Mouse (Mus musculus) liver, embryonic 14.5 days (tissue): Measurements from ENCODE around the gene H2-M5. TPM values are rescaled to one million over a fixed set of nuclear protein-coding genes. Genes with fewer than 3 reads are reported as not detected.
A peak's percentile ranks its signal among the peaks of the same experiment; 100 is the strongest.

Experiments used
- ATAC-seq: fragments of 200-750 bp; cut with Nextera tagmentation; 2 replicates; pipeline ENCODE4 v1.8.0; 2017; ENCODE audit warnings: moderate number of reproducible peaks, mild to moderate bottlenecking, moderate library complexity; ENCODE audit not compliant: insufficient read depth
- DNase-seq, 3 experiments: peaks; one replicate each; pipeline ENCODE4 v3.0.0-alpha.2; 2012 to 2013; ENCODE audit warnings: low read depth in 3 of 3, low spot score in 3 of 3
- H3K27ac ChIP-seq: fragments of 300-500 bp; sonication (generic); 2 replicates; pipeline ENCODE4 v1.5.1; 2014; ENCODE audit warnings: moderate library complexity, mild to moderate bottlenecking, control low read depth, inconsistent platforms
- H3K27me3 ChIP-seq: fragments of 300-500 bp; sonication (generic); 2 replicates; pipeline ENCODE4 v1.6.1; 2014; ENCODE audit warnings: mild to moderate bottlenecking, low read length, moderate library complexity; ENCODE audit not compliant: control insufficient read depth, insufficient read depth
- H3K36me3 ChIP-seq: fragments of 300-500 bp; sonication (generic); replicated peaks from 2 replicates; pipeline ENCODE4 v1.6.1; 2014; ENCODE audit warnings: low read depth; ENCODE audit not compliant: control insufficient read depth, insufficient read depth
- H3K4me1 ChIP-seq, 2 experiments: fragments of 200-500 bp in 1 of 2; fragments of 300-500 bp in 1 of 2; sonication (generic) in 1 of 2; replicated peaks; 2 replicates each; pipeline ENCODE4 v1.6.1; 2012 to 2014; ENCODE audit warnings: antibody characterized with exemption in 1 of 2, inconsistent platforms in 1 of 2, low read length in 1 of 2; ENCODE audit not compliant: control insufficient read depth in 2 of 2, insufficient read depth in 2 of 2
- H3K4me2 ChIP-seq: fragments of 300-500 bp; sonication (generic); 2 replicates; pipeline ENCODE4 v1.6.1; 2014; ENCODE audit warnings: low read depth, mild to moderate bottlenecking, control low read depth, moderate library complexity
- H3K4me3 ChIP-seq, 2 experiments: fragments of 200-500 bp in 1 of 2; fragments of 300-500 bp in 1 of 2; sonication (generic) in 1 of 2; 2 replicates each; pipeline ENCODE4 v1.5.1; 2012 to 2014; ENCODE audit warnings: low read depth in 2 of 2, low read length in 2 of 2, mild to moderate bottlenecking in 2 of 2, control low read depth in 1 of 2, inconsistent platforms in 1 of 2, moderate library complexity in 1 of 2; ENCODE audit not compliant: insufficient read depth in 1 of 2
- H3K9ac ChIP-seq: fragments of 300-500 bp; sonication (generic); replicated peaks from 2 replicates; pipeline ENCODE4 v1.6.1; 2014; ENCODE audit warnings: mild to moderate bottlenecking, control low read depth, moderate library complexity
- H3K9me3 ChIP-seq: fragments of 300-500 bp; sonication (generic); 2 replicates; pipeline ENCODE4 v1.6.1; 2016; ENCODE audit warnings: low read length, mixed read lengths; ENCODE audit not compliant: control insufficient read depth
- CTCF ChIP-seq: IDR thresholded peaks from 2 replicates; pipeline ENCODE4 v1.5.1; 2016; ENCODE audit warnings: antibody characterized with exemption, low read depth, control low read depth
- EP300 ChIP-seq: IDR thresholded peaks from 2 replicates; pipeline ENCODE4 v1.6.1; 2016; ENCODE audit warnings: antibody characterized with exemption, low read depth
- whole genome bisulfite sequencing: fragments of 180-500 bp; shearing (Covaris S2); extraction: QIAGEN DNeasy Blood & Tissue Kit; methylation state at CpG from one replicate; pipeline ENCODE4 v1.1.7; 2014; ENCODE audit not compliant: insufficient replicate concordance; 5-methylcytosine and 5-hydroxymethylcytosine counted together
- polyA plus RNA-seq, 2 experiments: library from polyadenylated mRNA; depleted of rRNA in 1 of 2; stranded (reverse) in 1 of 2; unstranded in 1 of 2; fragments of >200 nt; fragmentation: Nextera tagmentation in 1 of 2; extraction: Ambion mirVana in 1 of 2; gene quantifications; 2 replicates each; pipeline versions ENCODE4 v1.2.1 to v1.2.3; 2012 to 2014

H2-M5 gene
- polyA plus RNA-seq, 2 experiments, result 0.03 TPM; not detected in 1

- TF ChIP-seq EP300 (no peak), CTCF (no peak)
- ATAC-seq, result no peak
- no peak overlapping the region for H3K9ac ChIP-seq
- no peak for DNase-seq
- peaks cover 37% of the 10 kb centered on the region for H3K27me3 ChIP-seq
- H3K9me3 ChIP-seq, result no peaks in the 10 kb centered on the region
- no peaks in the 10 kb centered on the region; the same call in 1 of the 2 replicates for H3K36me3 ChIP-seq
- 78% methylated on average over 8 of the region's 8 CpGs for WGBS
- H3K4me1 ChIP-seq, result peaks cover 7 to 11% of the 10 kb centered on the region in 2 experiments
- no peak overlapping the region for H3K27ac ChIP-seq
- H3K4me3 ChIP-seq, result no peak overlapping the region
- H3K4me2 ChIP-seq, result no peak overlapping the region
Observed at GRCm38 (mm10) chr17:36949265-36949664, 40.1 kb downstream of the H2-M5 start.

- no peak overlapping the region for H3K4me3 ChIP-seq
- DNase-seq, result no peak
- no peak overlapping the region for H3K4me2 ChIP-seq
- peaks cover 45% of the 10 kb centered on the region for H3K27me3 ChIP-seq
- 81% methylated on average over 1 of the region's 1 CpGs for WGBS
- peaks cover 7 to 11% of the 10 kb centered on the region in 2 experiments for H3K4me1 ChIP-seq
- H3K9ac ChIP-seq, result no peak overlapping the region
- no peaks in the 10 kb centered on the region for H3K9me3 ChIP-seq
- no peak overlapping the region for H3K27ac ChIP-seq
- H3K36me3 ChIP-seq, result no peaks in the 10 kb centered on the region; the same call in 1 of the 2 replicates
- no peak for TF ChIP-seq EP300
- no peak for TF ChIP-seq CTCF
- no peak for ATAC-seq
Observed at GRCm38 (mm10) chr17:36948286-36948685, 41.1 kb downstream of the H2-M5 start.

- H3K27me3 ChIP-seq, result peaks cover 55% of the 10 kb centered on the region
- no peak overlapping the region for H3K9ac ChIP-seq
- no peaks in the 10 kb centered on the region for H3K9me3 ChIP-seq
- no peaks in the 10 kb centered on the region; the same call in 1 of the 2 replicates for H3K36me3 ChIP-seq
- TF ChIP-seq EP300, result no peak
- TF ChIP-seq CTCF, result 0 out of 2 replicates have a peak, but pooled peaks have one; percentile 13
- peak overlapping the region; percentile 53 for H3K4me2 ChIP-seq
- H3K4me1 ChIP-seq, result peaks cover 7 to 11% of the 10 kb centered on the region in 2 experiments
- ATAC-seq, result no peak
- no peak for DNase-seq
- 2% methylated on average over 61 of the region's 62 CpGs for WGBS
- no peak overlapping the region for H3K27ac ChIP-seq
- H3K4me3 ChIP-seq, result peak overlapping the region; percentile 35 to 36
Observed at GRCm38 (mm10) chr17:36947051-36947819, 42.1 kb downstream of the H2-M5 start.

- Histone ChIP-seq H3K27me3 (peaks cover 63% of the 10 kb centered on the region), H3K9ac (no peak overlapping the region), H3K4me1 (0 out of 4 replicates have a peak, but pooled peaks cover 0 to 4% of the 10 kb centered on the region in 2 experiments), H3K36me3 (no peaks in the 10 kb centered on the region; the same call in 1 of the 2 replicates), H3K9me3 (no peaks in the 10 kb centered on the region), H3K4me2 (no peak overlapping the region), H3K4me3 (no peak overlapping the region), H3K27ac (no peak overlapping the region)
- DNase-seq, result no peak
- 0 out of 2 replicates have a peak, but pooled peaks have one; percentile 10 for TF ChIP-seq CTCF
- TF ChIP-seq EP300, result no peak
- WGBS, result 16% methylated on average over 9 of the region's 9 CpGs
- no peak for ATAC-seq
Observed at GRCm38 (mm10) chr17:36944121-36944775, 45.1 kb downstream of the H2-M5 start.

- ATAC-seq, result no peak
- H3K27ac ChIP-seq, result no peak overlapping the region
Observed at GRCm38 (mm10) chr17:36943691-36944090, 45.6 kb downstream of the H2-M5 start.

More at GRCm38 (mm10) chr17:36943691-36944090, 45.6 kb downstream of the H2-M5 start:
- WGBS, result 22% methylated on average over 5 of the region's 5 CpGs
- Histone ChIP-seq H3K4me2 (no peak overlapping the region), H3K4me1 (0 out of 4 replicates have a peak, but pooled peaks cover 0 to 4% of the 10 kb centered on the region in 2 experiments), H3K9me3 (no peaks in the 10 kb centered on the region), H3K9ac (no peak overlapping the region), H3K4me3 (no peak overlapping the region), H3K36me3 (no peaks in the 10 kb centered on the region), H3K27me3 (peaks cover 63% of the 10 kb centered on the region)
- DNase-seq, result no peak
- no peak for TF ChIP-seq EP300
- no peak for TF ChIP-seq CTCF
